Mouse (Mus musculus) C2C12 (cell line): Measurements from ENCODE around the gene Olfr571. TPM values are rescaled to one million over a fixed set of nuclear protein-coding genes. Genes with fewer than 3 reads are reported as not detected.

ENCODE experiments used
- H3K27me3 ChIP-seq: one replicate; pipeline ENCODE4 v1.6.1; 2011; ENCODE audit not compliant: control insufficient read depth, insufficient read depth, insufficient read length
- H3K36me3 ChIP-seq: one replicate; pipeline ENCODE4 v1.6.1; 2011; ENCODE audit not compliant: control insufficient read depth, insufficient read depth
- H3K4me3 ChIP-seq: one replicate; pipeline ENCODE4 v1.5.1; 2011; ENCODE audit warnings: mild to moderate bottlenecking, control low read depth; ENCODE audit not compliant: poor library complexity, insufficient read depth, severe bottlenecking
- H3K79me2 ChIP-seq: one replicate; pipeline ENCODE4 v1.6.1; 2011; ENCODE audit not compliant: control insufficient read depth, insufficient read depth
- H3K79me3 ChIP-seq: one replicate; pipeline ENCODE4 v1.6.1; 2011; ENCODE audit warnings: low read depth, control low read depth
- H3ac ChIP-seq: one replicate; pipeline ENCODE3; 2011; ENCODE audit warnings: low read depth; ENCODE audit not compliant: control insufficient read depth, insufficient read length
- CEBPB ChIP-seq: IDR thresholded peaks from one replicate; pipeline ENCODE4 v1.6.1; 2011; ENCODE audit warnings: low read depth, mild to moderate bottlenecking, control low read depth, moderate library complexity
- CTCF ChIP-seq: IDR thresholded peaks from one replicate; pipeline ENCODE4 v1.5.1; 2011; ENCODE audit not compliant: control insufficient read depth, insufficient read depth, insufficient read length
- FOSL1 ChIP-seq: IDR thresholded peaks from one replicate; pipeline ENCODE4 v1.8.0; 2011; ENCODE audit warnings: mild to moderate bottlenecking, low read length; ENCODE audit not compliant: poor library complexity, insufficient read depth, severe bottlenecking
- MAX ChIP-seq: IDR thresholded peaks from one replicate; pipeline ENCODE4 v1.6.1; 2011; ENCODE audit warnings: mild to moderate bottlenecking, control low read depth
- MYOD1 ChIP-seq: IDR thresholded peaks from one replicate; pipeline ENCODE4 v1.6.1; 2011; ENCODE audit warnings: low read depth; ENCODE audit not compliant: control insufficient read depth, insufficient read length
- MYOG ChIP-seq: IDR thresholded peaks from one replicate; pipeline ENCODE4 v1.6.1; 2011; ENCODE audit not compliant: control insufficient read depth, insufficient read length; ENCODE audit errors: extremely low read depth
- USF1 ChIP-seq: IDR thresholded peaks from one replicate; pipeline ENCODE4 v1.6.1; 2011; ENCODE audit warnings: low read depth, mild to moderate bottlenecking, control low read depth, moderate library complexity
- polyA plus RNA-seq: library from polyadenylated mRNA; unstranded; fragments of >200 nt; fragmentation: generic; extraction: Trizol; gene quantifications from one replicate; pipeline ENCODE4 v1.2.1, GENCODE M21; 2012; ENCODE audit warnings: missing spikeins

Gene Olfr571
- polyA plus RNA-seq, 1 experiment, result not detected

DNA sequence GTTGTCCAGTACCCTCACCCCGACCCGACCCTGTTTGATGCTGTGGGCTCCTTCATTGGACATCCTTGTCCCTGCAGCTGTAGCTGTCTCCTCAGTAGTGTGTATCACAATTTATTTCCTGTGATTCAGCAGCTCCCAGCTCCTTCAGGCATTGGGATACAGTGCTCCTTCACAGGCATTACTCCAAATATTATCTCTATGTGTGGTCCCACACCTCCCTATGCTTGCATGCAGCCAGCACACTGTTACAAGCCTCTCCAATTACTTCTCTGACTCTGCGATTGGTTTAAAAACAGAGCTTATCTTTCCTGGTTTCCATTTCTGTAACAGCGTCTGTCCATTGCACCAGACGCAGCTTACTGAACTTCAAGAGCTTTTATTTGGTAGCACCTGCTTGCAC lies 931 bp downstream of the Olfr571 start:
- H3K79me3 ChIP-seq, result no peaks in the 10 kb centered on the region
- H3K4me3 ChIP-seq, result no peak overlapping the region
- no peaks in the 10 kb centered on the region for H3K36me3 ChIP-seq
- H3K27me3 ChIP-seq, result no peaks in the 10 kb centered on the region
- TF ChIP-seq USF1 (no peak), FOSL1 (no peak), MYOD1 (no peak), CTCF (no peak), MYOG (no peak), CEBPB (no peak), MAX (no peak)
- no peaks in the 10 kb centered on the region for H3K79me2 ChIP-seq
- H3ac ChIP-seq, result no peak overlapping the region

GRCm38 (mm10) chr7:102915261-102915660 lies 2.1 kb downstream of the Olfr571 start:
- no peaks in the 10 kb centered on the region for H3K79me2 ChIP-seq
- no peak overlapping the region for H3K4me3 ChIP-seq
- H3ac ChIP-seq, result no peak overlapping the region
- H3K36me3 ChIP-seq, result no peaks in the 10 kb centered on the region
- no peak for TF ChIP-seq FOSL1
- TF ChIP-seq CTCF, result no peak
- TF ChIP-seq MYOG, result no peak
- no peak for TF ChIP-seq MAX
- no peak for TF ChIP-seq CEBPB
- no peak for TF ChIP-seq USF1
- no peak for TF ChIP-seq MYOD1
- no peaks in the 10 kb centered on the region for H3K27me3 ChIP-seq
- H3K79me3 ChIP-seq, result no peaks in the 10 kb centered on the region

- H3ac ChIP-seq, result no peak within 1 kb of the TSS
Measured at GRCm38 (mm10) chr7:102890782-102891181, 26.6 kb downstream of the Olfr571 start, which contains the start of gene Olfr569. TSS of gene Olfr569 (minus strand) at chr7:102890882.

GRCm38 (mm10) chr7:102876822-102877221 lies 40.5 kb downstream of the Olfr571 start, which contains the start of gene Olfr568:
TSS of gene Olfr568 (plus strand) at chr7:102877122.
- H3K79me2 ChIP-seq, result no peaks in the 10 kb centered on the region
- H3K27me3 ChIP-seq, result no peaks in the 10 kb centered on the region
- no peak within 1 kb of the TSS for H3K4me3 ChIP-seq
- H3K36me3 ChIP-seq, result no peaks in the 10 kb centered on the region
- no peaks in the 10 kb centered on the region for H3K79me3 ChIP-seq
- TF ChIP-seq MAX, result no peak
- no peak for TF ChIP-seq CTCF
- no peak for TF ChIP-seq MYOG
- TF ChIP-seq FOSL1, result no peak
- no peak within 1 kb of the TSS for H3ac ChIP-seq

More at GRCm38 (mm10) chr7:102890782-102891181, 26.6 kb downstream of the Olfr571 start, which contains the start of gene Olfr569:
- TF ChIP-seq CTCF, result no peak
- TF ChIP-seq MYOG, result no peak
- TF ChIP-seq MYOD1, result no peak
- TF ChIP-seq CEBPB, result no peak
- no peak for TF ChIP-seq MAX
- no peak for TF ChIP-seq FOSL1
- TF ChIP-seq USF1, result no peak
- no peaks in the 10 kb centered on the region for H3K79me2 ChIP-seq
- H3K79me3 ChIP-seq, result no peaks in the 10 kb centered on the region
- no peaks in the 10 kb centered on the region for H3K27me3 ChIP-seq
- H3K4me3 ChIP-seq, result no peak within 1 kb of the TSS
- no peaks in the 10 kb centered on the region for H3K36me3 ChIP-seq

- no peak within 1 kb of the TSS for H3ac ChIP-seq
- H3K4me3 ChIP-seq, result no peak within 1 kb of the TSS
- no peaks in the 10 kb centered on the region for H3K79me2 ChIP-seq
- no peaks in the 10 kb centered on the region for H3K27me3 ChIP-seq
- H3K79me3 ChIP-seq, result no peaks in the 10 kb centered on the region
- TF ChIP-seq FOSL1, result no peak
- TF ChIP-seq CEBPB, result no peak
- TF ChIP-seq USF1, result no peak
- no peak for TF ChIP-seq MYOG
- TF ChIP-seq MYOD1, result no peak
- TF ChIP-seq MAX, result no peak
- TF ChIP-seq CTCF, result no peak
- H3K36me3 ChIP-seq, result no peaks in the 10 kb centered on the region
Measured at GRCm38 (mm10) chr7:102858665-102859064, 58.7 kb downstream of the Olfr571 start, which contains the start of gene Olfr566. TSS of gene Olfr566 (minus strand) at chr7:102858765.

DNA sequence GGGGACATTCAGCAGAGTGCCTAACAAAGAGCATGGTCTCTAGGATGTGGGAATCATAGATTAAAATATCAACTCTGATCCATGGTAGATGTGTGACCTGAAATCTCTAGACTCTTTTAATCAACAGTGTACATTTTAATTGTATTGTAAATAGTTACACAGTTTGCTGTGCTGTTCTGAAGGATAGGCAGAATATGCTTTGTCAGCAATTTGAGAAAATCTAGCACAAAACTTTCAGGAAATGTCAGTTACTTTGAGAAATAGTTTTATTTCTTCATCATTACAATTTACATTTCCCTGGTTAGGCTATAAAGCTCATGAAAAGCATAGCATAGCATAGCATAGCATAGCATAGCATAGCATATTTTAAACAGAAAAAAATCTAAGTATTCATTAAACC lies 61.5 kb downstream of the Olfr571 start:
- TF ChIP-seq CTCF, result no peak
- TF ChIP-seq MAX, result no peak
- no peak for TF ChIP-seq MYOD1
- no peak for TF ChIP-seq CEBPB
- no peak for TF ChIP-seq MYOG
- no peak for TF ChIP-seq FOSL1
- TF ChIP-seq USF1, result no peak
- no peaks in the 10 kb centered on the region for H3K79me2 ChIP-seq
- H3K27me3 ChIP-seq, result no peaks in the 10 kb centered on the region
- H3ac ChIP-seq, result no peak overlapping the region
- H3K4me3 ChIP-seq, result no peak overlapping the region
- no peaks in the 10 kb centered on the region for H3K36me3 ChIP-seq
- no peaks in the 10 kb centered on the region for H3K79me3 ChIP-seq

Other genes starting within 250 kb of the Olfr571 start
- gene Trim68, start 230.2 kb downstream of the Olfr571 start, polyA plus RNA-seq, result 2.0 TPM
- gene Olfr557, start 221.6 kb downstream of the Olfr571 start, polyA plus RNA-seq, result not detected
- gene Olfr558, start 215.3 kb downstream of the Olfr571 start, polyA plus RNA-seq, result not detected
- not detected for gene Olfr33, start 198.5 kb downstream of the Olfr571 start, polyA plus RNA-seq
- gene Olfr559, start 190.0 kb downstream of the Olfr571 start, polyA plus RNA-seq, result not detected
- not detected for gene Olfr560, start 158.2 kb downstream of the Olfr571 start, polyA plus RNA-seq
- gene Olfr78, start 158.1 kb downstream of the Olfr571 start, polyA plus RNA-seq, result not detected
- gene Olfr561, start 146.3 kb downstream of the Olfr571 start, polyA plus RNA-seq, result not detected
- not detected for gene Olfr564, start 114.1 kb downstream of the Olfr571 start, polyA plus RNA-seq
- not detected for gene Olfr566, start 58.8 kb downstream of the Olfr571 start, polyA plus RNA-seq
- gene Olfr568, start 40.4 kb downstream of the Olfr571 start, polyA plus RNA-seq, result not detected
- gene Olfr569, start 26.7 kb downstream of the Olfr571 start, polyA plus RNA-seq, result not detected
- not detected for gene Olfr570, start 23.0 kb downstream of the Olfr571 start, polyA plus RNA-seq
- gene Olfr572, start 6.9 kb upstream of the Olfr571 start, polyA plus RNA-seq, result not detected
- not detected for gene Olfr573-ps1, start 25.0 kb upstream of the Olfr571 start, polyA plus RNA-seq
- gene Olfr574, start 30.9 kb upstream of the Olfr571 start, polyA plus RNA-seq, result not detected
- gene Olfr575, start 41.2 kb upstream of the Olfr571 start, polyA plus RNA-seq, result not detected
- not detected for gene Olfr576, start 45.1 kb upstream of the Olfr571 start, polyA plus RNA-seq
- not detected for gene Olfr577, start 58.4 kb upstream of the Olfr571 start, polyA plus RNA-seq
- not detected for gene Olfr578, start 71.8 kb upstream of the Olfr571 start, polyA plus RNA-seq
- not detected for gene Olfr582, start 120.5 kb upstream of the Olfr571 start, polyA plus RNA-seq
- not detected for gene Olfr583, start 133.8 kb upstream of the Olfr571 start, polyA plus RNA-seq
- gene Olfr584, start 164.3 kb upstream of the Olfr571 start, polyA plus RNA-seq, result not detected
- not detected for gene Olfr585, start 180.2 kb upstream of the Olfr571 start, polyA plus RNA-seq
- gene Olfr586, start 208.1 kb upstream of the Olfr571 start, polyA plus RNA-seq, result not detected
- not detected for gene Olfr588-ps1, start 223.3 kb upstream of the Olfr571 start, polyA plus RNA-seq
- gene Olfr589, start 238.8 kb upstream of the Olfr571 start, polyA plus RNA-seq, result not detected